Mouse (Mus musculus) left cerebral cortex, adult 8-10 months (tissue): ENCODE results near the gene Dnah17. TPM values are rescaled to one million over a fixed set of nuclear protein-coding genes. Genes with fewer than 3 reads are reported as not detected.

Source experiments
- DNase-seq, 2 experiments: peaks; one replicate each; pipeline ENCODE4 v3.0.0; 2022; ENCODE audit warnings: low spot score in 2 of 2
- total RNA-seq, 4 experiments: library from RNA; stranded (reverse); gene quantifications; 2 replicates each; pipeline ENCODE4 v1.2.4; 2022

Gene Dnah17
- total RNA-seq, result under 1 TPM; 0.07 to 0.34 (median 0.13) TPM

GRCm38 (mm10) chr11:118130534-118130933 lies at the start of gene Dnah17:
Gene Dnah17, minus strand, starts transcription at chr11:118130634.
- no peak for DNase-seq

GRCm38 (mm10) chr11:118180199-118180598 lies 49.8 kb upstream of the Dnah17 start:
- no peak for DNase-seq

GRCm38 (mm10) chr11:118178236-118178635 lies 47.8 kb upstream of the Dnah17 start:
- no peak for DNase-seq

- no peak for DNase-seq
These were observed 44.3 kb upstream of the Dnah17 start for GRCm38 (mm10) chr11:118174752-118175151.

GRCm38 (mm10) chr11:118172768-118173167 lies 42.3 kb upstream of the Dnah17 start:
- no peak for DNase-seq

- no peak for DNase-seq
These were observed 39.9 kb upstream of the Dnah17 start for GRCm38 (mm10) chr11:118170333-118170732.

- no peak for DNase-seq
These were observed 38.3 kb upstream of the Dnah17 start for GRCm38 (mm10) chr11:118168714-118169113.

- no peak for DNase-seq
These were observed 36.2 kb upstream of the Dnah17 start for GRCm38 (mm10) chr11:118166626-118167025.

GRCm38 (mm10) chr11:118165681-118166080 lies 35.2 kb upstream of the Dnah17 start:
- DNase-seq, result no peak

- DNase-seq, result no peak
These were observed 34.1 kb upstream of the Dnah17 start for GRCm38 (mm10) chr11:118164566-118164965.

GRCm38 (mm10) chr11:118162245-118162644 lies 31.8 kb upstream of the Dnah17 start:
- no peak for DNase-seq

- no peak for DNase-seq
These were observed 30.8 kb upstream of the Dnah17 start for GRCm38 (mm10) chr11:118161240-118161639.

GRCm38 (mm10) chr11:118160763-118161162 lies 30.3 kb upstream of the Dnah17 start:
- DNase-seq, result no peak

- no peak for DNase-seq
These were observed 28.3 kb upstream of the Dnah17 start for GRCm38 (mm10) chr11:118158753-118159152.

- no peak for DNase-seq
These were observed 26.1 kb upstream of the Dnah17 start for GRCm38 (mm10) chr11:118156480-118157060.

- DNase-seq, result no peak
These were observed 22.5 kb upstream of the Dnah17 start for GRCm38 (mm10) chr11:118152964-118153363.

GRCm38 (mm10) chr11:118151423-118152180 lies 21.2 kb upstream of the Dnah17 start:
- no peak for DNase-seq

- peak; percentile 44 to 82 for DNase-seq
These were observed 19.8 kb upstream of the Dnah17 start for GRCm38 (mm10) chr11:118150115-118150701.

GRCm38 (mm10) chr11:118147877-118148637 lies 17.6 kb upstream of the Dnah17 start:
- DNase-seq, result no peak

GRCm38 (mm10) chr11:118146446-118146845 lies 16.0 kb upstream of the Dnah17 start:
- no peak for DNase-seq

- DNase-seq, result no peak
These were observed 15.4 kb upstream of the Dnah17 start for GRCm38 (mm10) chr11:118145771-118146351.
